Mouse (Mus musculus) kidney, adult 2 months (tissue): ENCODE results near the gene Lrrc23.

ENCODE experiments used
- CTCF ChIP-seq: fragments of 200-500 bp; conservative IDR thresholded peaks from 2 replicates; pipeline ENCODE4 v1.5.1; 2011; ENCODE audit warnings: low read depth, mild to moderate bottlenecking, control low read depth, low read length, moderate library complexity, mixed read lengths; ENCODE audit not compliant: insufficient read depth, insufficient read length
- POLR2A ChIP-seq: fragments of 200-500 bp; IDR thresholded peaks from one replicate; pipeline ENCODE4 v1.6.1; 2011; ENCODE audit warnings: low read depth, low read length, control low read depth

- TF ChIP-seq CTCF (no peak), POLR2A (no peak)
Observed at GRCm38 (mm10) chr6:124812848-124813247, 33.3 kb upstream of the Lrrc23 start.
